Mouse (Mus musculus) frontal cortex, postnatal 36 days (tissue): ENCODE measurements around the gene Tango2.
"Not testable (repeated sequence)": the region's sequence is repeated elsewhere in the genome, so short reads cannot be mapped to it uniquely, and the experiment has no call there.

Source experiments
- DNase-seq, 2 experiments: peaks; one replicate each; pipeline ENCODE4 v3.0.0; 2022; ENCODE audit warnings: low spot score in 2 of 2

Gene Tango2

GRCm38 (mm10) chr16:18342650-18343570 lies 5.0 kb downstream of the Tango2 start:
- peak in 1 of 2 experiments; percentile 17 for DNase-seq

DNA sequence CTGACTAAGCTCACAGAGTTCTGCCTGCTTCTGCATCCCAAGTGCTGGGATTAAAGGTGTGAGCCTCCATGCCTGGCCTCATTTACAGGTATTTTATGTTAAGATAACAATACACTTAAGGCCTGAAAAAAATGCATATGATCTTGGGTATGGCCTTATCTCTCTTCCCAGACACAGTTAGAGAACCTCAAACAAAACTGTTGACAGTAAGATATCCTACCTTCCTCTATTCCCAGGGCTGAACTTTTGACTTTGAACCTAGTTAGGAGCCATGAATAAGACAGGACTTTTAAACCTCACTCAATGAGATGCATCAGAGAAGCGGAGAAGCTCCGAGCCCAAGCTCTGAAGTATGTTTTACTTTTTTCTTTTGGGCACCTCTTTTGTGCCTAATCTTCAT lies 5.8 kb downstream of the Tango2 start:
- DNase-seq = no peak

- DNase-seq = no peak
These were observed 6.3 kb downstream of the Tango2 start for GRCm38 (mm10) chr16:18341605-18342004.

DNA sequence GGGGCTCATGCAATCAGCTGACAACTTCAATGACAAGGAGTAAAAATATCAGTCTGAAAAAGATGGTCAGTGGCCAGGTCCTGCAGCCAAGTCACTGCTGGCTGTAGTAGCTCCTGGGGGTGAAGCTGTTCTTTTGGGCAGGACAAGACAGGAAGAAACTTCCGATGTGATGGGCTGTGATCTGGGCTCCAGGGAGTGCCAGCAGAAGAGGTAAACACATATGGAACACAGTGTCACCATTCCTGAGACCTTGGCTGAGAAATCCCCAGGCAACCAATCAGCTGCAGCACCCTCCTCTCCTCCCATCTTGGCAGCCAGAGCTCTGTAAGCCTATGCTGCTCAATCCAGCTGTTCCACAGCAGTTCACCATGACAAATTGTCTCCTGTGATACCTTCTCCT lies 8.0 kb downstream of the Tango2 start:
- peak in 1 of 2 experiments; percentile 30 for DNase-seq

DNA sequence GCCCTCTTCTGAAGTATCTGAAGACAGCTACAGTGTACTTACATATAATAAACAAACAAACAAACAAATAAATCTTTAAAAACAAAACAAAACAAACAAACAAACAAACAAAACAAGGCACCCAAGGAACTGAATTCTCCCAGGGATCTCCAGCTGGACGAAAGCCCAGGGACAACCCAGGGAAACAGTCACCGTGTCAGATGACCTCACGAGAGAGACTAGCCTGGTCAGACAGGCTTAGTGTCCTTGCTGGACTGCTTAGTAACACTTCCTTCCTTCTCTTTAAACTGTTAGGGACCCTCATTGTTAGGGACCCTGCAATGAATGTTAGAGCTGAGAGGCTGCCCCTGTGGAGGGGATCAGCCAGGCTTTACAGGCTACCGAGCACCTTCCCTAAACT lies 10.6 kb downstream of the Tango2 start:
- no peak for DNase-seq

- DNase-seq = no peak
These were observed 11.9 kb downstream of the Tango2 start for GRCm38 (mm10) chr16:18335981-18336380.

- DNase-seq = no peak
These were observed 13.9 kb downstream of the Tango2 start for GRCm38 (mm10) chr16:18333976-18334375.

- no peak for DNase-seq
These were observed 19.4 kb downstream of the Tango2 start for GRCm38 (mm10) chr16:18328524-18328923.

DNA sequence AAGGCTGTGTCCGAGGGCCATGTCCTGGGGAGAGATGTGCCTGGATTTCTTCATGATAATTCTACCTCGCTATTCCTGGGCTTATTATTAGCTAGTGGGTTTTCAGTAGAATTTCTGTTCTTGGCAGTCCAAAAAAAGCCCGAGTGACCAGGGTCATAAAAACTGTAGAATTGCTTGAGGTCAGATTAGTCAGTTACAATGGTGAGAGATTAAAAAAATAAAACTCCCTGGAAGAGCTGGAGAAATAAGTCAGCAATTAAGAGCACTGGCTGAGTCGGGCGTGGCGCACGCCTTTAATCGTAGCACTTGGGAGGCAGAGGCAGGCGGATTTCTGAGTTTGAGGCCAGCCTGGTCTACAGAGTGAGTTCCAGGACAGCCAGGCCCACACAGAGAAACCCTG lies 20.0 kb downstream of the Tango2 start:
- no peak for DNase-seq

GRCm38 (mm10) chr16:18325741-18326140 lies 22.2 kb downstream of the Tango2 start:
- DNase-seq = no peak

- DNase-seq = no peak
These were observed 23.9 kb downstream of the Tango2 start for GRCm38 (mm10) chr16:18324031-18324430.

DNA sequence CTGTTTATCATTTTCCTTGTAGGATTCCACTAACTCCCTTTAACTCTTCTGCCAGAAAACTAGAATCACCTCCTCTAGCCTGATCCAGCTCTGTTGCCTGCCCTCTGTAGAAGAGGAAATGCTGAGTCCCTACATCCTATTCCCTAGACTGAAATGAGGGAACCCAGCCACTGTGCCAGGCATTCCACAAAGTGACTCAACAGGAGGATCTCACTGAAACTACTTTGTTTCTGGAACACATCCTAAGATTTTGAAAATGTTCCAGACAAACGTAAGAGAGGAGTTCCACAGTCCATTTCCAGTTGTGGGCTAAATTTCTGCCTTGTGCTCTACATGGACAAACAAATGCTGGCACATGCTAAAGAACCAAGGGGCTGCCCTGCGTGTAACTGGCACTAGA lies 24.4 kb downstream of the Tango2 start:
- DNase-seq = no peak

- DNase-seq = no peak
These were observed 26.5 kb downstream of the Tango2 start for GRCm38 (mm10) chr16:18321443-18321842.

DNA sequence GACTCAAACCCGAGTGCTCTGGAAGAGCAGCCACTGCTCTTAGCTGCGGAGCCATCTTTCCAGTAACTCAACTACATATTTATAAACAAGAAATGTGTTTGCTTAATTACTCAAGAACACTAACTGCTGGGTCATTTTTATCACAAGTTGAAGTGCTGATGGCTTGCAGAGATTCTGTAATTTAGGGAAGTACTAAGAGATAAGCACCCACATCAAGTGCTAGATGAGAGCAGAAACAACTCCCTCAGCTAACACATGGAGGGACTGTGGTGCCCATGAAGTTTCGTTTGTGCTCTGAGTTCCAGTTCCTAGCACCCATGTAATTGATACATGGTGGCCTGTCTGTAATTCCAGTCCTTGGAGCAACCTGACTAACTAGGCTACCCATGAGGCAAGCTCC lies 28.9 kb downstream of the Tango2 start:
- DNase-seq = no peak

GRCm38 (mm10) chr16:18308159-18308558 lies 39.7 kb downstream of the Tango2 start:
- no peak for DNase-seq

GRCm38 (mm10) chr16:18289614-18290013 lies 58.3 kb downstream of the Tango2 start:
- not testable (repeated sequence) for DNase-seq

DNA sequence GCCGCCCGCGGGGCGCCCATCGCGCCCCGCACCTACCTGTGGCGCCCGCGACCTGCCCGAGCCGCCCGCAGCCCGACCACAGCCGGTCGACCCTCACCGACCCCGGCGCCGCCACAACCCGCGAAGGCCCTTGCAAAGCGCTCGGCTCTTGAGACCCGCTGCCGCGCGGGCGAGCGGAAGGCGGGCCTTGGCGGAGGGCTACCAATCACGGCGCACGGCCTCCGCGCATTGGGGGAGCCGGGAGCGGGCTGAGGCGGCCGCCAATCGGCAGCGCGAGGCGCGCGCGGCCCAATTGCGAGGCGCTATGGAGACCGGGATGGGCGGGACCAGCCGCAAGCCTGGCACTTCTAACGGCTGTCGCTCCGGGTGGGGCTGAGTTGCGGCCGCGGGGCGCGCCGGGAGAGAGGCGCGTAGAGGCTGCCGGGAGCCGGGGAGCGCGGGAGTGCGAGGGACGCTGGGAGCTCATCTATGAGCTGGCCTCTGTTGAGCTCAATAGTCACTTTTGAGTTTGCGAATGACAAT lies 58.8 kb downstream of the Tango2 start, which contains the start of gene Dgcr8:
Gene Dgcr8 (minus strand): TSS at position 180 of the 522 bp plus-strand sequence.
- peak; percentile 99 for DNase-seq

DNA sequence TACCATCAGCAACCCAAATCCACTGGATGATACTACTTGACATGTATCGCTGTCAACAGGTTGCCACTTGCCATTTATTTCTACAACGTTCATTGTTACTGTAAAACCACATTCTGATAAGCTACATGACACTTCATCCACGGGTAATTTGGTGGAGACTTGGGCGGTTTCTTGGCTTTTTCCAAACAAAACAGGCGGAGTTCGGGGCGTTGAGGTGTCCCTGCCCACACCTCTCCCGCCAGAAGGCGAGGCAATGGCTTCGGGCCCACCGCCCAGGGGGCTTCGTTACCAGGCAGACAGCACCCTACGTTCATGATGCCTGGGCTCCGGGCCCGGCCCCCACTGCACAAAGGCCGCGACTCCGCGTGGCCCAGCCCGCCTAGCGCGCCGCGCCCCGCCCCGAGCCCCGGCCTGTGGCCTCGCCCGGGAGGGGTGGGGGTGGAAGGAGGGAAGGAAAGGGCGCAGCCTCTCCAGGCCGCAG lies 59.3 kb downstream of the Tango2 start:
- DNase-seq = no peak

GRCm38 (mm10) chr16:18288166-18288565 lies 59.7 kb downstream of the Tango2 start:
- no peak for DNase-seq

DNA sequence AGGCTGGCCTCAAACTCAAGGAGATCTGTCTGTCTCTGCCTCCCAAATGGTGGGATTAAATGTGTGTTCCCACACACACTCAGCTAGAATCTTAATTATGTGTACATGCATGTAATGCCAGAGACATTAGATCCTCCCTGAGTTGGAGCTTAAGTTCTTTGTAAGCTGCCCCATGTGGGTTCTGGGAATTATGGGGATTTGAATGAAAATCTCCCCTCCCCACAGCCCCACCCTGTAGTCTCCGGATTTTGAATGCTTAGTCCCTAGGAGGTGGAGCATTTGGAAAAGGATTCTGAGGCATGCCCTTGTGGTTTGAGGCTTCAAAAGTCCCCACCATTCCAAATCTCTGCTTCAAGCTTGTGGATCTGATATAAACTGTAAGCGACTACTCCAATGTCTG lies 72.7 kb downstream of the Tango2 start:
- DNase-seq = no peak

GRCm38 (mm10) chr16:18268182-18268581 lies 79.7 kb downstream of the Tango2 start:
- DNase-seq = no peak

- DNase-seq = no peak
These were observed 82.9 kb downstream of the Tango2 start for GRCm38 (mm10) chr16:18265024-18265423.

DNA sequence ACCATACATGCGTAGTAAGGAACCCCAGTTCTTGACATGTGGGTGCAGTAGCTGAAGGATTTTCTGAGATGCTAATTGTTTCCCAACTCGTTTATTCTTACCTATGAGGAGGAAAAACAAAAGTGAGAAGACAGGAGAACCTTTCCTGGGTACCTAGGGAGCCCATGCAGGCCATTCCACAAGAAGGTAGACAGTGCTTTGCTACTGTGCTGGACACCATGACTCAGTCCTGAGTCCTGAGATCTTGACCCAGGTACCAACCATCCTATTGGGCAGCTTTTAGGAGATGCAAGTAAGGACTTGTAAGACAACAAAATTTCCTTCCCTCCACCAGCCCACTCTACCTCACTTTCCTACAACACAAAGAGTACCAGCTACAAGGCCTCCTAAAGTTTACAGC lies 89.7 kb downstream of the Tango2 start, which contains the start of gene Gm49776:
Gene Gm49776 (minus strand): TSS at position 101 of the 400 bp plus-strand sequence.
- DNase-seq = no peak
